Mouse (Mus musculus) heart, adult 2 months (tissue): ENCODE data around the gene Mdfi.

Source experiments
- CTCF ChIP-seq: fragments of 200-600 bp; IDR thresholded peaks from 2 replicates; pipeline ENCODE4 v1.8.1; 2022; ENCODE audit warnings: antibody characterized with exemption, mild to moderate bottlenecking, moderate library complexity
- EP300 ChIP-seq: fragments of 200-500 bp; IDR thresholded peaks from 2 replicates; pipeline ENCODE4 v1.6.1; 2011; ENCODE audit warnings: low read depth, low read length, control low read depth; ENCODE audit not compliant: insufficient read depth

DNA sequence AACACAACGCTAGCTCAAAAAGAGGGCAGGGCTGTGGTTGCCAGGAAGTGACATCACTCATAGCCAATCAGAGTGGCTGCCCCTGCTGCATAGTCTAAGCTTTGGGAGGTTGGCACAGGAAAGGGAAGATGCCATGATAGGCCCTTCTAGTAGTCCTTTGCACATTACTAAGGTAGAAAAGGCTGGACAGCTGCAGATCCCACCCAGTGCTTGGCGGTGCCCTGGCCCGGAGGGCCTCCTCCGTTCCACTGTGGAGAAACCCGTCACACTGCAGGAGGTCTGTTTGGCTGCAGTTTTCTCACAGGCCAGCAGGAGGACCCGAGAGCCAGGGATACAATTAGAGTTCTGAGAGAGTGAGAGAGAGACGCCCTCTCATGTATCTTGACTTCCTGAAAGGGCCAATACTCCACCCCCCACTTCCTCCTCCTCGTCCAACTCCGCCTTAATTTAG is 38.9 kb upstream of the Mdfi start:
- peak; percentile 94 for TF ChIP-seq CTCF
- peak; percentile 79; the same call in 1 of the 2 replicates for TF ChIP-seq EP300
